Mouse (Mus musculus) stomach, postnatal 0 days (tissue): ENCODE measurements around the gene Phb. TPM values are rescaled to one million over a fixed set of nuclear protein-coding genes. Genes with fewer than 3 reads are reported as not detected.

ENCODE experiments used
- ATAC-seq: fragments of 200-750 bp; cut with Nextera tagmentation; 2 replicates; pipeline ENCODE4 v1.8.0; 2017; ENCODE audit not compliant: low FRiP score, low TSS enrichment
- DNase-seq: peaks from one replicate; pipeline ENCODE4 v3.0.0-alpha.2; 2016; ENCODE audit warnings: low spot score
- H3K27ac ChIP-seq: fragments of 300-500 bp; sonication (generic); replicated peaks from 2 replicates; pipeline ENCODE4 v1.5.1; 2014; ENCODE audit warnings: mild to moderate bottlenecking, control low read depth
- H3K27me3 ChIP-seq: fragments of 300-500 bp; sonication (generic); 2 replicates; pipeline ENCODE4 v1.6.1; 2014; ENCODE audit warnings: low read length; ENCODE audit not compliant: control insufficient read depth, insufficient read depth
- H3K36me3 ChIP-seq: fragments of 300-500 bp; sonication (generic); 2 replicates; pipeline ENCODE4 v1.6.1; 2014; ENCODE audit warnings: low read length, mixed read lengths; ENCODE audit not compliant: control insufficient read depth, insufficient read depth
- H3K4me1 ChIP-seq: fragments of 300-500 bp; sonication (generic); replicated peaks from 2 replicates; pipeline ENCODE4 v1.6.1; 2014; ENCODE audit warnings: antibody characterized with exemption; ENCODE audit not compliant: control insufficient read depth, insufficient read depth
- H3K4me2 ChIP-seq: fragments of 300-500 bp; sonication (generic); replicated peaks from 2 replicates; pipeline ENCODE4 v1.6.1; 2014; ENCODE audit warnings: low read depth, mild to moderate bottlenecking, control low read depth, moderate library complexity
- H3K4me3 ChIP-seq: fragments of 300-500 bp; sonication (generic); 2 replicates; pipeline ENCODE4 v1.5.1; 2014; ENCODE audit warnings: low read depth, low read length, control low read depth
- H3K9ac ChIP-seq: fragments of 300-500 bp; sonication (generic); 2 replicates; pipeline ENCODE4 v1.6.1; 2014; ENCODE audit warnings: mild to moderate bottlenecking, low read length, control low read depth, mixed read lengths
- H3K9me3 ChIP-seq: fragments of 300-500 bp; sonication (generic); 2 replicates; pipeline ENCODE4 v1.6.1; 2016; ENCODE audit warnings: low read length; ENCODE audit not compliant: control insufficient read depth
- CTCF ChIP-seq: IDR thresholded peaks from 2 replicates; pipeline ENCODE4 v1.5.1; 2016; ENCODE audit warnings: antibody characterized with exemption, low read depth, mild to moderate bottlenecking, moderate library complexity
- EP300 ChIP-seq: optimal IDR thresholded peaks from 2 replicates; pipeline ENCODE3; 2016; ENCODE audit warnings: antibody characterized with exemption
- WGBS: fragments of 180-500 bp; shearing (Covaris S2); extraction: QIAGEN DNeasy Blood & Tissue Kit; methylation state at CpG from one replicate; pipeline ENCODE4 v1.1.7; 2014; 5-methylcytosine and 5-hydroxymethylcytosine counted together
- polyA plus RNA-seq: library from polyadenylated mRNA; unstranded; fragments of >200 nt; fragmentation: Nextera tagmentation; extraction: Ambion mirVana; gene quantifications from 2 replicates; pipeline ENCODE4 v1.2.1, GENCODE M21; 2015

The Phb gene
- polyA plus RNA-seq, 1 experiment from 2014 or later: 202 TPM

DNA sequence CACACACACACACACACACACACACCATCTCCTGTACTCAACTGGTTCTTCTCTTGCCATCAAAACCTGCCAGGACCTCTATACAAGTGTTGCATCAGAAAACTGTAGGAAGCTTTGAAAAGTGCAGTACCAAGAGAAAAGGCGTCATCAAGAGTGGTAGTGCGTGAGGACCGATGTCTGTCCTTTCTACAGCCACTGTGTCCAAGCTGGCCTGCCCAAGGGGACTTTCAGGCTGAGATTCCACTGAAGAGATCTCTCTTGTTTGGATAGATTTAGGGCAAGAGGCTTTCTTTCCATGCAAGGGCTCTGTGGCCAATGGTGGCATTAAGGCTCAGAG, 20.6 kb upstream of the Phb start:
- no peaks in the 10 kb centered on the region for H3K9me3 ChIP-seq
- H3K4me2 ChIP-seq: no peak overlapping the region
- H3K27me3 ChIP-seq: peaks cover 2% of the 10 kb centered on the region; the same call in 1 of the 2 replicates
- ATAC-seq (no peak), DNase-seq (no peak)
- H3K4me1 ChIP-seq: peaks cover 6% of the 10 kb centered on the region; the same call in 1 of the 2 replicates
- TF ChIP-seq CTCF (no peak), EP300 (no peak)
- H3K27ac ChIP-seq: no peak overlapping the region
- WGBS: 73% methylated on average over 3 of the region's 3 CpGs
- H3K9ac ChIP-seq: no peak overlapping the region
- H3K4me3 ChIP-seq: no peak overlapping the region
- H3K36me3 ChIP-seq: no peaks in the 10 kb centered on the region

GRCm38 (mm10) chr11:95647791-95648190, 19.0 kb upstream of the Phb start:
- H3K9ac ChIP-seq: no peak overlapping the region
- 42% methylated on average over 3 of the region's 3 CpGs for WGBS
- TF ChIP-seq EP300: no peak
- no peak for TF ChIP-seq CTCF
- no peak for DNase-seq
- H3K27ac ChIP-seq: no peak overlapping the region
- H3K4me2 ChIP-seq: no peak overlapping the region
- H3K27me3 ChIP-seq: 0 out of 2 replicates have a peak, but pooled peaks cover 2% of the 10 kb centered on the region
- no peak overlapping the region for H3K4me3 ChIP-seq
- peaks cover 6% of the 10 kb centered on the region; the same call in 1 of the 2 replicates for H3K4me1 ChIP-seq
- H3K36me3 ChIP-seq: no peaks in the 10 kb centered on the region
- no peaks in the 10 kb centered on the region for H3K9me3 ChIP-seq
- no peak for ATAC-seq

DNA sequence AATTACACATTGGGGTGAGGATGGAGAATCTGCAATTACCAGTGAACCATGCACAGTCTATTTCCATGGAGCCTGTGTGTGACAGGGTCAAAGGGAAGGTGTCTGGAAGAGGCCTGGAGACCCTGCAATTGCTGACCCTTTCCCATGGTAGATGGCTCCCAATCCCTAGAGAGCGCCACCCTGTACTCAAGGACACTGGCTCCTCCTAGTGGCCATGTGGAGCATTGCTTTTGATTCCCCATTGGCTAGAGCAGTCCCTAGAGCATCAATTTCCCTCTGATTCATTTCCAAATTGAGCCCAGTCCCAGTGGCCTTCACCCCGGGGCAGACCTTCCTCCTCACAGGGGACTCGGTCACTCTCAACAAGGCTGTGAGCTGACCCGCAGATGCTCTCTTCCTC, 17.9 kb upstream of the Phb start:
- Histone ChIP-seq H3K27me3 (0 out of 2 replicates have a peak, but pooled peaks cover 2% of the 10 kb centered on the region), H3K4me2 (no peak overlapping the region), H3K4me1 (0 out of 2 replicates have a peak, but pooled peaks cover 2% of the 10 kb centered on the region), H3K9ac (no peak overlapping the region), H3K27ac (no peak overlapping the region), H3K36me3 (no peaks in the 10 kb centered on the region), H3K4me3 (no peak overlapping the region), H3K9me3 (no peaks in the 10 kb centered on the region)
- peak; percentile 72 for DNase-seq
- peak; percentile 71 for ATAC-seq
- TF ChIP-seq CTCF (peak; percentile 96), EP300 (no peak)
- WGBS: 6% methylated on average over 4 of the region's 4 CpGs

DNA sequence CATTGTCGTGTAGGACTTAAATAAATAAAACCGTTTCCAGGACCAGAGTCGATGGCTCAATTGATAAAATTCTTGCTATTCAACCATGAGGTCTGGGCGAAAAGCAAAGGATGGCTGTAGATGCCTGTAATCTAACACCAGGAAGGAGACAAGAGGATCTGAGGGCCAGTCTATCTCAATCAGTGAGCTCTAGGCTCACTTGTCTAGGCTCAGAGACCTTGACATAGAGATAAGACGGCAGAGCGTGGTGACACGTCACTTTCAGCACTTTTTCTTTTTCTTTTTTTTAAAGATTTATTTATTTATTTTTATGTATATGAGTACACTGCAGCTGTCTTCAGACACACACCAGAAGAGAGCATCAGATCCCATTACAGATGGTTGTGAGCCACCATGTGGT, 17.2 kb upstream of the Phb start:
- TF ChIP-seq CTCF (no peak), EP300 (no peak)
- H3K9ac ChIP-seq: no peak overlapping the region
- DNase-seq: no peak
- ATAC-seq: no peak
- no peaks in the 10 kb centered on the region for H3K36me3 ChIP-seq
- no peaks in the 10 kb centered on the region for H3K27me3 ChIP-seq
- H3K4me2 ChIP-seq: no peak overlapping the region
- H3K4me3 ChIP-seq: no peak overlapping the region
- H3K27ac ChIP-seq: no peak overlapping the region
- H3K9me3 ChIP-seq: no peaks in the 10 kb centered on the region
- WGBS: 46% methylated on average over 7 of the region's 7 CpGs
- H3K4me1 ChIP-seq: no peaks in the 10 kb centered on the region

GRCm38 (mm10) chr11:95650001-95650400, 16.8 kb upstream of the Phb start:
- no peak for TF ChIP-seq CTCF
- no peak for TF ChIP-seq EP300
- H3K4me3 ChIP-seq: no peak overlapping the region
- no peaks in the 10 kb centered on the region for H3K4me1 ChIP-seq
- no peak overlapping the region for H3K4me2 ChIP-seq
- H3K9me3 ChIP-seq: no peaks in the 10 kb centered on the region
- no peaks in the 10 kb centered on the region for H3K36me3 ChIP-seq
- WGBS: 34% methylated on average over 2 of the region's 2 CpGs
- H3K27ac ChIP-seq: no peak overlapping the region
- ATAC-seq (no peak), DNase-seq (no peak)
- no peaks in the 10 kb centered on the region for H3K27me3 ChIP-seq
- H3K9ac ChIP-seq: no peak overlapping the region

DNA sequence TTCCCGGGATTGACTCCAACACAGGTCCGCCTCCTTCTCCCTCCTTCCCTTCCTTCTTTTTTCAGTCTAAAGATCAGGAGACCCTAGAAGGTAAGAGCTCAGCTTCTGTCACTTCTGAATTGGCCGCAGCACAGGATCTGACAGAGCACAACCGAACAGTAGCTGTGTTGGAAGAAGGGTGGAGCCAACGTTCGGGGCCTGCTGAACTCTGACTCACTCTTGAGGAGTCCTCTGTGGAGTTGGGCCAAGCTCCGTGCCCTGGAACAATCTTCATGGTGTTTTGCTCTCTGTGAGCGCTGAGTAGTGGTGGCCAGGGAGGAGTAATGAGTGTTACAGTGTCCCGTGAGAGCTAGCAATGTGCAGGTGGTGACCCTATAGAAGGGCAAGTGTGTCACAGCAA, 15.8 kb upstream of the Phb start:
- peak; percentile 51 for DNase-seq
- TF ChIP-seq EP300 (no peak), CTCF (no peak)
- no peaks in the 10 kb centered on the region for H3K27me3 ChIP-seq

More for the DNA sequence above, 15.8 kb upstream of the Phb start:
- Histone ChIP-seq H3K27ac (no peak overlapping the region), H3K9me3 (no peaks in the 10 kb centered on the region), H3K4me2 (no peak overlapping the region), H3K4me3 (no peak overlapping the region), H3K36me3 (no peaks in the 10 kb centered on the region), H3K4me1 (no peaks in the 10 kb centered on the region), H3K9ac (no peak overlapping the region)
- WGBS: 32% methylated on average over 9 of the region's 9 CpGs
- ATAC-seq: peak; percentile 47
